Mouse (Mus musculus): ENCODE measurements around the gene Myt1. TPM values are rescaled to one million over a fixed set of nuclear protein-coding genes. Genes with fewer than 3 reads are reported as not detected.

Myt1 gene
- total RNA-seq, 1 experiment = 0.09 TPM

GRCm38 (mm10) chr2:181837372-181838292 is 74.5 kb downstream of the Myt1 start, which contains the start of gene Pcmtd2:
Gene Pcmtd2 (plus strand): TSS chr2:181837854.
- Histone ChIP-seq H3K9ac (ENCODE audit: insufficient read depth, low read depth, low read length, poor library complexity, severe bottlenecking) (peak within 1 kb of the TSS; percentile 82), H3K4me3 (ENCODE audit: insufficient read depth in 1 of 2, low read depth in 1 of 2, low read length in 2 of 2, poor library complexity in 1 of 2, severe bottlenecking in 1 of 2) (peak within 1 kb of the TSS; percentile 68 to 85), H3K27ac (ENCODE audit: insufficient read depth, low read depth, low read length, poor library complexity, severe bottlenecking) (peak within 1 kb of the TSS; percentile 44; the same call in 1 of the 2 replicates), H3K36me3 (ENCODE audit: control insufficient read depth, insufficient read depth, low read length, poor library complexity, severe bottlenecking) (no peaks in the 10 kb centered on the region), H3K9me3 (ENCODE audit: control insufficient read depth, insufficient read depth, low read depth, low read length) (no peaks in the 10 kb centered on the region), H3K4me1 (ENCODE audit: control insufficient read depth in 2 of 2, insufficient read depth in 2 of 2, low read length in 2 of 2, poor library complexity in 1 of 2) (peaks cover 0 to 6% of the 10 kb centered on the region in 2 experiments; a peak in 1 of 4 replicates)
- TF ChIP-seq CHD2 (IDR thresholded peaks at IDR 0.05; ENCODE audit: low read depth, low read length) = no peak
- TF ChIP-seq HCFC1 (IDR thresholded peaks at IDR 0.05; ENCODE audit: borderline replicate concordance, insufficient read depth, low read length) = peak; percentile 46; the same call in 1 of the 2 replicates
- no peak for TF ChIP-seq MAFK (IDR thresholded peaks at IDR 0.05; ENCODE audit: insufficient read depth, low read depth, low read length)
- no peak for TF ChIP-seq ZNF384 (IDR thresholded peaks at IDR 0.05; ENCODE audit: low read depth, low read length)
- TF ChIP-seq ZC3H11A (IDR thresholded peaks at IDR 0.05; ENCODE audit: borderline replicate concordance, low read depth, low read length) = no peak; the same call in 1 of the 2 replicates
- in situ Hi-C loops (cut with MboI; ENCODE audit: low sequenced_read_pairs in 2 of 2, unreplicated experiment in 2 of 2) = no loop called here
- DNase-seq (ENCODE audit: low read depth, low spot score) = peak; percentile 83

- Histone ChIP-seq H3K9ac (ENCODE audit: insufficient read depth, low read depth, low read length, poor library complexity, severe bottlenecking) (peak overlapping the region; percentile 31; the same call in 1 of the 2 replicates), H3K27ac (ENCODE audit: insufficient read depth, low read depth, low read length, poor library complexity, severe bottlenecking) (no peak overlapping the region; the same call in 1 of the 2 replicates), H3K4me1 (ENCODE audit: control insufficient read depth in 2 of 2, insufficient read depth in 2 of 2, low read length in 2 of 2, poor library complexity in 1 of 2) (peaks cover 0 to 6% of the 10 kb centered on the region in 2 experiments; a peak in 1 of 4 replicates), H3K4me3 (ENCODE audit: insufficient read depth in 1 of 2, low read depth in 1 of 2, low read length in 2 of 2, poor library complexity in 1 of 2, severe bottlenecking in 1 of 2) (peak overlapping the region; percentile 68 to 85), H3K36me3 (ENCODE audit: control insufficient read depth, insufficient read depth, low read length, poor library complexity, severe bottlenecking) (no peaks in the 10 kb centered on the region), H3K9me3 (ENCODE audit: control insufficient read depth, insufficient read depth, low read depth, low read length) (no peaks in the 10 kb centered on the region)
- DNase-seq (ENCODE audit: low read depth, low spot score) = peak; percentile 25
- TF ChIP-seq ZNF384 (IDR thresholded peaks at IDR 0.05; ENCODE audit: low read depth, low read length) (no peak), MAFK (IDR thresholded peaks at IDR 0.05; ENCODE audit: insufficient read depth, low read depth, low read length) (no peak), CHD2 (IDR thresholded peaks at IDR 0.05; ENCODE audit: low read depth, low read length) (no peak), HCFC1 (IDR thresholded peaks at IDR 0.05; ENCODE audit: borderline replicate concordance, insufficient read depth, low read length) (no peak), ZC3H11A (IDR thresholded peaks at IDR 0.05; ENCODE audit: borderline replicate concordance, low read depth, low read length) (no peak)
- in situ Hi-C loops (cut with MboI; ENCODE audit: low sequenced_read_pairs in 2 of 2, unreplicated experiment in 2 of 2) = no loop called here
Measured at GRCm38 (mm10) chr2:181838293-181838680, 75.2 kb downstream of the Myt1 start.

GRCm38 (mm10) chr2:181845709-181846394 is 82.7 kb downstream of the Myt1 start:
- no peak overlapping the region for H3K4me3 ChIP-seq (ENCODE audit: insufficient read depth in 1 of 2, low read depth in 1 of 2, low read length in 2 of 2, poor library complexity in 1 of 2, severe bottlenecking in 1 of 2)
- H3K9me3 ChIP-seq (ENCODE audit: control insufficient read depth, insufficient read depth, low read depth, low read length) = no peaks in the 10 kb centered on the region
- H3K36me3 ChIP-seq (ENCODE audit: control insufficient read depth, insufficient read depth, low read length, poor library complexity, severe bottlenecking) = no peaks in the 10 kb centered on the region
- TF ChIP-seq ZC3H11A (IDR thresholded peaks at IDR 0.05; ENCODE audit: borderline replicate concordance, low read depth, low read length) (no peak), CHD2 (IDR thresholded peaks at IDR 0.05; ENCODE audit: low read depth, low read length) (no peak), HCFC1 (IDR thresholded peaks at IDR 0.05; ENCODE audit: borderline replicate concordance, insufficient read depth, low read length) (no peak), MAFK (IDR thresholded peaks at IDR 0.05; ENCODE audit: insufficient read depth, low read depth, low read length) (no peak), ZNF384 (IDR thresholded peaks at IDR 0.05; ENCODE audit: low read depth, low read length) (no peak)
- H3K27ac ChIP-seq (ENCODE audit: insufficient read depth, low read depth, low read length, poor library complexity, severe bottlenecking) = no peak overlapping the region
- no peaks in the 10 kb centered on the region for H3K4me1 ChIP-seq (ENCODE audit: control insufficient read depth in 2 of 2, insufficient read depth in 2 of 2, low read length in 2 of 2, poor library complexity in 1 of 2)
- DNase-seq (ENCODE audit: low read depth, low spot score) = no peak
- in situ Hi-C loops (cut with MboI; ENCODE audit: low sequenced_read_pairs in 2 of 2, unreplicated experiment in 2 of 2) = no loop called here
- no peak overlapping the region for H3K9ac ChIP-seq (ENCODE audit: insufficient read depth, low read depth, low read length, poor library complexity, severe bottlenecking)

- Histone ChIP-seq H3K36me3 (ENCODE audit: control insufficient read depth, insufficient read depth, low read length, poor library complexity, severe bottlenecking) (peaks cover 3% of the 10 kb centered on the region), H3K4me3 (ENCODE audit: insufficient read depth in 1 of 2, low read depth in 1 of 2, low read length in 2 of 2, poor library complexity in 1 of 2, severe bottlenecking in 1 of 2) (peak within 1 kb of the TSS; percentile 74 to 79), H3K4me1 (ENCODE audit: control insufficient read depth in 2 of 2, insufficient read depth in 2 of 2, low read length in 2 of 2, poor library complexity in 1 of 2) (no peaks in the 10 kb centered on the region), H3K9me3 (ENCODE audit: control insufficient read depth, insufficient read depth, low read depth, low read length) (no peaks in the 10 kb centered on the region), H3K9ac (ENCODE audit: insufficient read depth, low read depth, low read length, poor library complexity, severe bottlenecking) (peak within 1 kb of the TSS; percentile 79), H3K27ac (ENCODE audit: insufficient read depth, low read depth, low read length, poor library complexity, severe bottlenecking) (no peak within 1 kb of the TSS)
- no peak for TF ChIP-seq ZNF384 (IDR thresholded peaks at IDR 0.05; ENCODE audit: low read depth, low read length)
- TF ChIP-seq CHD2 (IDR thresholded peaks at IDR 0.05; ENCODE audit: low read depth, low read length) = no peak
- TF ChIP-seq MAFK (IDR thresholded peaks at IDR 0.05; ENCODE audit: insufficient read depth, low read depth, low read length) = no peak
- TF ChIP-seq ZC3H11A (IDR thresholded peaks at IDR 0.05; ENCODE audit: borderline replicate concordance, low read depth, low read length) = no peak
- TF ChIP-seq HCFC1 (IDR thresholded peaks at IDR 0.05; ENCODE audit: borderline replicate concordance, insufficient read depth, low read length) = no peak
- peak; percentile 89 for DNase-seq (ENCODE audit: low read depth, low spot score)
- in situ Hi-C loops (cut with MboI; ENCODE audit: low sequenced_read_pairs in 2 of 2, unreplicated experiment in 2 of 2) = no loop called here
Measured at GRCm38 (mm10) chr2:181863791-181864535, 100.8 kb downstream of the Myt1 start, which contains the start of gene Polr3k. Gene Polr3k (plus strand): TSS chr2:181864337.

Data from ES-E14 (cell line).